Mouse (Mus musculus): ENCODE measurements at regions not wholly inside any gene's neighbourhood (a gene's known extent, or its start where the extent isn't known, plus 50 kb on each side); places are given as distances from the start of the nearest gene placed in this dataset.

- no peak overlapping the region for H3K27ac ChIP-seq (replicated peaks; ENCODE audit: low read depth, low read length)
- no peak overlapping the region for H3K4me2 ChIP-seq (replicated peaks; ENCODE audit: low read depth, low read length, severe bottlenecking)
- no peak for ATAC-seq (ENCODE audit: low FRiP score, low read depth)
- H3K36me3 ChIP-seq (ENCODE audit: control insufficient read depth, insufficient read depth, low read length): no peaks in the 10 kb centered on the region
- WGBS: 88% methylated on average over 2 of the region's 2 CpGs
- TF ChIP-seq POLR2A (IDR thresholded peaks at IDR 0.05; ENCODE audit: borderline replicate concordance, extremely low read depth, insufficient read depth, insufficient read length): no peak
- no peak overlapping the region for H3K9ac ChIP-seq (ENCODE audit: low read depth, low read length, severe bottlenecking)
- peaks cover 6% of the 10 kb centered on the region; the same call in 1 of the 2 replicates for H3K4me1 ChIP-seq (ENCODE audit: control insufficient read depth, insufficient read depth, low read length)
- H3K9me3 ChIP-seq (ENCODE audit: control insufficient read depth, low read length): no peaks in the 10 kb centered on the region
- H3K4me3 ChIP-seq (replicated peaks; ENCODE audit: low read length): no peak overlapping the region
- no peak for DNase-seq (ENCODE audit: low spot score)
- no peaks in the 10 kb centered on the region for H3K27me3 ChIP-seq (ENCODE audit: control insufficient read depth, insufficient read depth, low read length)
These were observed 355.5 kb downstream of the Ankrd50 start for GRCm38 (mm10) chr3:38129167-38129500.

- 69% methylated on average over 5 of the region's 5 CpGs for WGBS
- TF ChIP-seq POLR2A (IDR thresholded peaks at IDR 0.05; ENCODE audit: borderline replicate concordance, extremely low read depth, insufficient read depth, insufficient read length): no peak
- no peaks in the 10 kb centered on the region for H3K27me3 ChIP-seq (ENCODE audit: control insufficient read depth, insufficient read depth, low read length)
- H3K9ac ChIP-seq (ENCODE audit: low read depth, low read length, severe bottlenecking): no peak overlapping the region
- no peak overlapping the region for H3K4me3 ChIP-seq (replicated peaks; ENCODE audit: low read length)
- no peaks in the 10 kb centered on the region for H3K9me3 ChIP-seq (ENCODE audit: control insufficient read depth, low read length)
- H3K4me1 ChIP-seq (ENCODE audit: control insufficient read depth, insufficient read depth, low read length): peaks cover 6% of the 10 kb centered on the region; the same call in 1 of the 2 replicates
- H3K4me2 ChIP-seq (replicated peaks; ENCODE audit: low read depth, low read length, severe bottlenecking): no peak overlapping the region
- DNase-seq (ENCODE audit: low spot score) (no peak), ATAC-seq (ENCODE audit: low FRiP score, low read depth) (no peak)
- H3K36me3 ChIP-seq (ENCODE audit: control insufficient read depth, insufficient read depth, low read length): no peaks in the 10 kb centered on the region
- no peak overlapping the region for H3K27ac ChIP-seq (replicated peaks; ENCODE audit: low read depth, low read length)
These were observed 356.0 kb downstream of the Ankrd50 start for GRCm38 (mm10) chr3:38128486-38129166.

GRCm38 (mm10) chr3:38116071-38116787 lies 368.4 kb downstream of the Ankrd50 start:
- Histone ChIP-seq H3K4me3 (replicated peaks; ENCODE audit: low read length) (no peak overlapping the region), H3K4me2 (replicated peaks; ENCODE audit: low read depth, low read length, severe bottlenecking) (no peak overlapping the region), H3K27me3 (ENCODE audit: control insufficient read depth, insufficient read depth, low read length) (no peaks in the 10 kb centered on the region), H3K4me1 (ENCODE audit: control insufficient read depth, insufficient read depth, low read length) (peaks cover 3% of the 10 kb centered on the region; the same call in 1 of the 2 replicates), H3K9me3 (ENCODE audit: control insufficient read depth, low read length) (no peaks in the 10 kb centered on the region), H3K36me3 (ENCODE audit: control insufficient read depth, insufficient read depth, low read length) (no peaks in the 10 kb centered on the region), H3K27ac (replicated peaks; ENCODE audit: low read depth, low read length) (no peak overlapping the region), H3K9ac (ENCODE audit: low read depth, low read length, severe bottlenecking) (no peak overlapping the region)
- no peak for TF ChIP-seq POLR2A (IDR thresholded peaks at IDR 0.05; ENCODE audit: borderline replicate concordance, extremely low read depth, insufficient read depth, insufficient read length)
- ATAC-seq (ENCODE audit: low FRiP score, low read depth): no peak
- no peak for DNase-seq (ENCODE audit: low spot score)
- WGBS: 40% methylated on average over 7 of the region's 7 CpGs

- DNase-seq (ENCODE audit: low spot score) (no peak), ATAC-seq (ENCODE audit: low FRiP score, low read depth) (no peak)
- TF ChIP-seq POLR2A (IDR thresholded peaks at IDR 0.05; ENCODE audit: borderline replicate concordance, extremely low read depth, insufficient read depth, insufficient read length): no peak
- Histone ChIP-seq H3K4me2 (replicated peaks; ENCODE audit: low read depth, low read length, severe bottlenecking) (no peak overlapping the region), H3K9me3 (ENCODE audit: control insufficient read depth, low read length) (no peaks in the 10 kb centered on the region), H3K27me3 (ENCODE audit: control insufficient read depth, insufficient read depth, low read length) (no peaks in the 10 kb centered on the region), H3K36me3 (ENCODE audit: control insufficient read depth, insufficient read depth, low read length) (no peaks in the 10 kb centered on the region), H3K4me3 (replicated peaks; ENCODE audit: low read length) (no peak overlapping the region), H3K27ac (replicated peaks; ENCODE audit: low read depth, low read length) (no peak overlapping the region), H3K4me1 (ENCODE audit: control insufficient read depth, insufficient read depth, low read length) (peaks cover 3% of the 10 kb centered on the region; the same call in 1 of the 2 replicates), H3K9ac (ENCODE audit: low read depth, low read length, severe bottlenecking) (no peak overlapping the region)
- 84% methylated on average over 3 of the region's 3 CpGs for WGBS
These were observed 372.1 kb downstream of the Ankrd50 start for GRCm38 (mm10) chr3:38112568-38112967.

DNA sequence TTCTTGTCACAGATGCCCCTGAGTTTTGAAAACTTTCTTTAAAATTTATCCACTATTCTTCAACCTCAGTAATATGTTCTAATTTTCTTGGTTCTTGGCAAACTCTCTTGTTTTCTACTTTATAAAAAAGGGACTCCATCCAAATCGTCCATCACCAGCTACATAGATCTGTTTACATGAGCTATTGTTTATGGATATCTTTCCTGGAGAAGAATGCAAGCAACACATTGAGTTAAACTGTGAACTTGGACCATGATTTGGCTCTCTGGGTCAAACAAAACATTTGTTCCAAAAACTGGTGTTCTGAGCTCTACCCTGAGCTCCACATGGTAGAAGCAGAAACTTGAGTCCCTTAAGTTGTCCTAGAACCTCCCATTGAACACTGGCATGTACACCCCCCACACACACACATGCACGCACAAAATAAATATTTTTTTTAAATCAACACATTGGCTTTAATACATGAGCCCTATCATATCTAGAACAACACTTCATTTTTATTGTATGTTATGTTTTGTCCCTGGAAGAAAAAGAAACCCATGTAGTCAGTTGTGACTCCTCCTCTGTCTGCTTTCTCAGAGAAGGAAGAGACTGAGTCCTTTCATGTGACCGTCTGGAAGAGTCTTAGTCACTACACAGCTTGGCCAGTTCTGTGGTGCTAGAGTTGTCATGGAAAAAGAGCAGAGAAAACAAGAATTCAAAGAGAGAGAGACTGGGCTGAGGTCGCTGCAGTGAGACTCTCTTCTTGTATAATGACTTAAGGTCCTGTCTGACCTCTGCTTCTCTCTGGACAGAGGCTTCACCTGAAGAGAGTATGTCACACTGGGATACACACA lies 379.4 kb downstream of the Ankrd50 start:
- WGBS: 79% methylated on average over 4 of the region's 4 CpGs
- H3K9me3 ChIP-seq (ENCODE audit: control insufficient read depth, low read length): no peaks in the 10 kb centered on the region
- no peaks in the 10 kb centered on the region for H3K36me3 ChIP-seq (ENCODE audit: control insufficient read depth, insufficient read depth, low read length)
- no peak overlapping the region for H3K27ac ChIP-seq (replicated peaks; ENCODE audit: low read depth, low read length)
- DNase-seq (ENCODE audit: low spot score): no peak
- H3K9ac ChIP-seq (ENCODE audit: low read depth, low read length, severe bottlenecking): no peak overlapping the region
- no peaks in the 10 kb centered on the region for H3K4me1 ChIP-seq (ENCODE audit: control insufficient read depth, insufficient read depth, low read length)
- no peak overlapping the region for H3K4me3 ChIP-seq (replicated peaks; ENCODE audit: low read length)
- TF ChIP-seq POLR2A (IDR thresholded peaks at IDR 0.05; ENCODE audit: borderline replicate concordance, extremely low read depth, insufficient read depth, insufficient read length): no peak
- no peak for ATAC-seq (ENCODE audit: low FRiP score, low read depth)
- H3K27me3 ChIP-seq (ENCODE audit: control insufficient read depth, insufficient read depth, low read length): no peaks in the 10 kb centered on the region
- H3K4me2 ChIP-seq (replicated peaks; ENCODE audit: low read depth, low read length, severe bottlenecking): no peak overlapping the region
